16 mouse cellular contexts compared by ENCODE assay signal in the genomic region with DNA sequence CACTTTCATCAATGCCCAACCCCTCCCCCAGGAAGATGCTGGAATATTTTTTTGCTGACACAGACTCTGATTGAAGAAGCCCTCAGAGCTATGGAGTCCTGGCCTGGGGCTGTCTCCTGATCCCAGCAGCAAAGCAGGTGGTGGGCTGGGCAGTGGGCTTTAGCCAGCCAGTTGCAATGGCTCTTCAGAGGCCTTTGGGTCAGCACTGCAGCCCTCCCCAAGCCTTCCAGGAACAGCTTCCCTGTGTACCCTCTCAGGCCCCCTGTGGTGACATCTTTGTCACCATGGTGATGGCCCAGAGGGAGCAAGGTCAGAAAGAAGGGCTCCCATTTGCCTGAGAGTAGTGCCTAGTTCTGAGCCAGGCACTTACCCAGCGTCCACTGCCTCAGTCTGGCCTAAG. TPM values are rescaled to one million over a fixed set of nuclear protein-coding genes. Genes with fewer than 3 reads are reported as not detected.
A peak's percentile ranks its signal among the peaks of the same experiment; 100 is the strongest.
DNase-seq lines count a peak whose midpoint lies in the region; ATAC-seq lines count a peak whose summit lies in the region.
"Had no signal": no experiment of that assay in that cellular context is flagged by ENCODE, and none has a peak within 500 bp of the region (broad histone marks: within the 10 kb centered on the region; RNA-seq: fewer than 3 reads in every experiment).

No protein-coding gene starts in this region.

- peak overlapping the region; percentile 54; the same call in 1 of the 2 replicates for H3K27ac ChIP-seq in kidney, embryonic 16.5 days (ENCODE audit: low read length)
- peak overlapping the region; percentile 71 for H3K27ac ChIP-seq in embryonic facial prominence, embryonic 10.5 days (replicated peaks)
- peak overlapping the region; percentile 72 for H3K27ac ChIP-seq in midbrain, embryonic 12.5 days (replicated peaks)
- H3K27ac ChIP-seq in liver, embryonic 11.5 days (ENCODE audit: low read depth, low read length): no peak overlapping the region
- H3K27ac ChIP-seq: heart, embryonic 13.5 days; hindbrain, embryonic 15.5 days; liver, embryonic 12.5 days had no signal

- H3K4me1 ChIP-seq in kidney, embryonic 16.5 days (ENCODE audit: insufficient read depth, low read length): peaks cover 23% of the 10 kb centered on the region
- peaks cover 27% of the 10 kb centered on the region for H3K4me1 ChIP-seq in embryonic facial prominence, embryonic 10.5 days
- peaks cover 34% of the 10 kb centered on the region for H3K4me1 ChIP-seq in midbrain, embryonic 12.5 days
- H3K4me1 ChIP-seq in liver, embryonic 11.5 days (replicated peaks; ENCODE audit: control insufficient read depth, insufficient read depth, low read length): no peaks in the 10 kb centered on the region
- H3K4me1 ChIP-seq: heart, embryonic 13.5 days; liver, embryonic 12.5 days had no signal

- no peaks in the 10 kb centered on the region for H3K27me3 ChIP-seq in kidney, embryonic 16.5 days (ENCODE audit: insufficient read depth, low read length)
- H3K27me3 ChIP-seq in embryonic facial prominence, embryonic 10.5 days (replicated peaks; ENCODE audit: low read depth, poor library complexity, severe bottlenecking): no peaks in the 10 kb centered on the region
- no peaks in the 10 kb centered on the region for H3K27me3 ChIP-seq in midbrain, embryonic 12.5 days
- no peaks in the 10 kb centered on the region for H3K27me3 ChIP-seq in liver, embryonic 11.5 days (replicated peaks; ENCODE audit: control insufficient read depth, insufficient read depth, low read length)
- H3K27me3 ChIP-seq: hindbrain, embryonic 15.5 days; liver, embryonic 12.5 days had no signal

- H3K36me3 ChIP-seq in kidney, embryonic 16.5 days (ENCODE audit: insufficient read depth, low read length): no peaks in the 10 kb centered on the region
- no peaks in the 10 kb centered on the region for H3K36me3 ChIP-seq in embryonic facial prominence, embryonic 10.5 days (replicated peaks)
- H3K36me3 ChIP-seq in midbrain, embryonic 12.5 days: no peaks in the 10 kb centered on the region
- H3K36me3 ChIP-seq in liver, embryonic 11.5 days (ENCODE audit: control insufficient read depth, insufficient read depth, low read length): no peaks in the 10 kb centered on the region
- H3K36me3 ChIP-seq: heart, embryonic 13.5 days; hindbrain, embryonic 15.5 days; liver, embryonic 12.5 days had no signal

- H3K9ac ChIP-seq in kidney, embryonic 16.5 days (replicated peaks; ENCODE audit: low read length): no peak overlapping the region
- H3K9ac ChIP-seq in midbrain, embryonic 12.5 days (replicated peaks): no peak overlapping the region
- H3K9ac ChIP-seq in liver, embryonic 11.5 days (ENCODE audit: low read depth, low read length): no peak overlapping the region
- H3K9ac ChIP-seq: heart, embryonic 13.5 days; hindbrain, embryonic 15.5 days; liver, embryonic 12.5 days had no signal

- WGBS in kidney, embryonic 16.5 days: 13% methylated on average over 1 of the region's 1 CpGs
- 8% methylated on average over 1 of the region's 1 CpGs for WGBS in embryonic facial prominence, embryonic 10.5 days
- WGBS in midbrain, embryonic 12.5 days: 0% methylated on average over 1 of the region's 1 CpGs
- 13% methylated on average over 1 of the region's 1 CpGs for WGBS in liver, embryonic 11.5 days

- H3K4me2 ChIP-seq in kidney, embryonic 16.5 days (replicated peaks; ENCODE audit: low read depth, low read length): no peak overlapping the region
- no peak overlapping the region for H3K4me2 ChIP-seq in midbrain, embryonic 12.5 days (replicated peaks)
- no peak overlapping the region for H3K4me2 ChIP-seq in liver, embryonic 11.5 days
- H3K4me2 ChIP-seq: heart, embryonic 13.5 days; hindbrain, embryonic 15.5 days; liver, embryonic 12.5 days had no signal

- no peak overlapping the region for H3K4me3 ChIP-seq in kidney, embryonic 16.5 days (ENCODE audit: low read length)
- H3K4me3 ChIP-seq in embryonic facial prominence, embryonic 10.5 days: no peak overlapping the region
- no peak overlapping the region for H3K4me3 ChIP-seq in midbrain, embryonic 12.5 days
- H3K4me3 ChIP-seq in liver, embryonic 11.5 days (ENCODE audit: low read depth, low read length): no peak overlapping the region
- H3K4me3 ChIP-seq: heart, embryonic 13.5 days; hindbrain, embryonic 15.5 days; liver, embryonic 12.5 days had no signal

- ATAC-seq in kidney, embryonic 16.5 days (ENCODE audit: low FRiP score, low TSS enrichment): no peak; the same call in 1 of the 2 replicates
- 0 out of 2 replicates have a peak, but pooled peaks have one; percentile 23 for ATAC-seq in midbrain, embryonic 12.5 days (ENCODE audit: low FRiP score, low read depth)
- no peak for ATAC-seq in liver, embryonic 11.5 days (replicated peaks; ENCODE audit: low FRiP score)
- ATAC-seq: CD4-positive, CD25-positive, alpha-beta regulatory T cell, adult 4 months; liver, embryonic 12.5 days; lung, postnatal 0 days had no signal

- peaks cover 10% of the 10 kb centered on the region; the same call in 1 of the 2 replicates for H3K9me3 ChIP-seq in kidney, embryonic 16.5 days (ENCODE audit: low read length)
- 0 out of 2 replicates have a peak, but pooled peaks cover 5% of the 10 kb centered on the region for H3K9me3 ChIP-seq in embryonic facial prominence, embryonic 10.5 days
- H3K9me3 ChIP-seq in midbrain, embryonic 12.5 days: peaks cover 5% of the 10 kb centered on the region; the same call in 1 of the 2 replicates
- no peaks in the 10 kb centered on the region for H3K9me3 ChIP-seq in liver, embryonic 11.5 days (ENCODE audit: control insufficient read depth, low read length)
- H3K9me3 ChIP-seq: heart, embryonic 13.5 days; hindbrain, embryonic 15.5 days had no signal

- DNase-seq in kidney, postnatal 14 days: no peak
- DNase-seq in embryonic facial prominence, embryonic 10.5 days (ENCODE audit: low spot score): peak; percentile 44
- peak; percentile 70 for DNase-seq in retina, postnatal 1 day
- no peak for DNase-seq in ovary, postnatal 14 days (ENCODE audit: low spot score)
- DNase-seq in liver, embryonic 11.5 days (ENCODE audit: low spot score): no peak
- DNase-seq: cerebellum, adult 11 months; kidney, adult 8-10 months; layer of hippocampus, adult 9-11 months; right cerebral cortex, postnatal 14 days had no signal

RNA-seq across cellular contexts. Expression of a gene that starts 37.4 kb away (rescaled TPM):
- 3.0 and 3.2 TPM in 2 replicates for polyA plus RNA-seq in kidney, embryonic 16.5 days (2015; fragmentation: Nextera tagmentation; extraction: Ambion mirVana)
- 4.2 and 5.4 TPM in 2 replicates for polyA plus RNA-seq in embryonic facial prominence, embryonic 10.5 days (2016; fragmentation: Nextera tagmentation; extraction: Ambion mirVana)
- polyA plus RNA-seq in midbrain, embryonic 12.5 days (2016; fragmentation: Nextera tagmentation; extraction: Ambion mirVana): 14.2 and 16.0 TPM in 2 replicates
- polyA plus RNA-seq in liver, embryonic 11.5 days (2014; fragmentation: Nextera tagmentation; extraction: Ambion mirVana): 0.29 and 0.45 TPM in 2 replicates

Comparison
In these comparisons a context has a peak if more than half of its experiments do, and no peak if none do; other contexts are left out.
1. DNase-seq: peak in embryonic facial prominence, embryonic 10.5 days (single experiment) and retina, postnatal 1 day (single experiment); none in kidney, postnatal 14 days (single experiment), ovary, postnatal 14 days (single experiment) and liver, embryonic 11.5 days (single experiment).